Mouse (Mus musculus) cerebellum, adult 2 months (tissue): Measurements from ENCODE around the gene BC030867.

ENCODE experiments used
- CTCF ChIP-seq: fragments of 200-500 bp; IDR thresholded peaks from 2 replicates; pipeline ENCODE4 v1.5.1; 2011; ENCODE audit warnings: low read depth, mild to moderate bottlenecking, control low read depth, low read length, moderate library complexity, borderline replicate concordance; ENCODE audit not compliant: insufficient read depth
- POLR2A ChIP-seq: fragments of 200-500 bp; IDR thresholded peaks from 2 replicates; pipeline ENCODE4 v1.6.1; 2011; ENCODE audit warnings: low read length, control low read depth, borderline replicate concordance; ENCODE audit not compliant: insufficient read depth

- TF ChIP-seq POLR2A: no peak
- no peak for TF ChIP-seq CTCF
These were observed 33.2 kb upstream of the BC030867 start for GRCm38 (mm10) chr11:102215511-102215910.
